Mouse (Mus musculus) myocyte (in vitro differentiated cells): Measurements from ENCODE around the gene Cox10. TPM values are rescaled to one million over a fixed set of nuclear protein-coding genes. Genes with fewer than 3 reads are reported as not detected.

Source experiments
- H3K27me3 ChIP-seq: one replicate; pipeline ENCODE4 v1.6.1; 2011; ENCODE audit not compliant: control insufficient read depth, insufficient read depth, insufficient read length
- H3K36me3 ChIP-seq: one replicate; pipeline ENCODE4 v1.6.1; 2011; ENCODE audit not compliant: control insufficient read depth, insufficient read depth
- H3K4me2 ChIP-seq: one replicate; pipeline ENCODE4 v1.6.1; 2011; ENCODE audit warnings: low read depth, control low read depth
- H3K4me3 ChIP-seq: one replicate; pipeline ENCODE4 v1.5.1; 2011; ENCODE audit warnings: mild to moderate bottlenecking, control low read depth, moderate library complexity
- H3K79me2 ChIP-seq: one replicate; pipeline ENCODE4 v1.6.1; 2011; ENCODE audit not compliant: control insufficient read depth, insufficient read depth
- H3ac ChIP-seq: one replicate; pipeline ENCODE4 v1.6.1; 2011; ENCODE audit not compliant: control insufficient read depth, insufficient read length
- CEBPB ChIP-seq: IDR thresholded peaks from 2 replicates; pipeline ENCODE4 v1.6.1; 2011; ENCODE audit warnings: mild to moderate bottlenecking, moderate library complexity; ENCODE audit not compliant: poor library complexity, insufficient read depth, severe bottlenecking
- E2F4 ChIP-seq: IDR thresholded peaks from one replicate; pipeline ENCODE4 v1.6.1; 2011; ENCODE audit warnings: mild to moderate bottlenecking, control low read depth, moderate library complexity; ENCODE audit not compliant: insufficient read depth
- MAX ChIP-seq: IDR thresholded peaks from one replicate; pipeline ENCODE4 v1.6.1; 2011; ENCODE audit warnings: low read depth, mild to moderate bottlenecking, control low read depth
- MYOD1 ChIP-seq, 3 experiments: IDR thresholded peaks; one replicate each; pipeline ENCODE4 v1.6.1; 2011; ENCODE audit warnings: control low read depth in 2 of 3, low read depth in 2 of 3, mild to moderate bottlenecking in 2 of 3, moderate library complexity in 1 of 3; ENCODE audit not compliant: insufficient read length in 2 of 3, control insufficient read depth in 1 of 3
- MYOG ChIP-seq, 3 experiments: IDR thresholded peaks; one replicate each; pipeline ENCODE4 v1.6.1; 2011; ENCODE audit warnings: control low read depth in 2 of 3, low read depth in 2 of 3, mild to moderate bottlenecking in 2 of 3; ENCODE audit not compliant: insufficient read length in 2 of 3, control insufficient read depth in 1 of 3, insufficient read depth in 1 of 3
- POLR2A ChIP-seq: IDR thresholded peaks from one replicate; pipeline ENCODE4 v1.6.1; 2011; ENCODE audit warnings: low read depth, mild to moderate bottlenecking, control low read depth, moderate library complexity; ENCODE audit not compliant: insufficient read length
- POLR2AphosphoS2 ChIP-seq: IDR thresholded peaks from one replicate; pipeline ENCODE4 v1.6.1; 2011; ENCODE audit warnings: low read depth, control low read depth; ENCODE audit not compliant: insufficient read length
- REST ChIP-seq: IDR thresholded peaks from one replicate; pipeline ENCODE4 v1.6.1; 2011; ENCODE audit warnings: mild to moderate bottlenecking, control low read depth, moderate library complexity; ENCODE audit not compliant: insufficient read depth, insufficient read length
- SRF ChIP-seq: IDR thresholded peaks from one replicate; pipeline ENCODE4 v1.6.1; 2011; ENCODE audit warnings: low read depth; ENCODE audit not compliant: control insufficient read depth, insufficient read length
- TCF12 ChIP-seq: IDR thresholded peaks from one replicate; pipeline ENCODE4 v1.6.1; 2011; ENCODE audit warnings: mild to moderate bottlenecking, control low read depth; ENCODE audit not compliant: poor library complexity, insufficient read depth, severe bottlenecking
- TCF3 ChIP-seq: IDR thresholded peaks from one replicate; pipeline ENCODE4 v1.6.1; 2011; ENCODE audit warnings: low read depth, control low read depth; ENCODE audit not compliant: insufficient read length
- USF1 ChIP-seq: IDR thresholded peaks from one replicate; pipeline ENCODE4 v1.6.1; 2011; ENCODE audit warnings: low read depth, mild to moderate bottlenecking, control low read depth, moderate library complexity
- polyA plus RNA-seq: library from polyadenylated mRNA; unstranded; fragments of >200 nt; fragmentation: generic; extraction: Trizol; gene quantifications from one replicate; pipeline ENCODE4 v1.2.1, GENCODE M21; 2012; ENCODE audit warnings: missing spikeins

The Cox10 gene
- polyA plus RNA-seq, 1 experiment, result 17.3 TPM

GRCm38 (mm10) chr11:63951831-63952631 is 127.2 kb downstream of the Cox10 start:
- Histone ChIP-seq H3ac (no peak overlapping the region), H3K27me3 (no peaks in the 10 kb centered on the region), H3K79me2 (no peaks in the 10 kb centered on the region), H3K36me3 (no peaks in the 10 kb centered on the region), H3K4me2 (peak overlapping the region; percentile 71), H3K4me3 (peak overlapping the region; percentile 11)
- no peak for TF ChIP-seq SRF
- TF ChIP-seq MYOG (IDR thresholded peaks at IDR 0.05; ENCODE audit: control insufficient read depth in 1 of 3, insufficient read depth in 1 of 3, insufficient read length in 2 of 3, low read depth in 2 of 3), result peak in 1 of 3 experiments; percentile 1
- TF ChIP-seq TCF12, result no peak
- TF ChIP-seq POLR2AphosphoS2, result no peak
- TF ChIP-seq USF1, result peak; percentile 52
- TF ChIP-seq CEBPB, result peak; percentile 60; the same call in 1 of the 2 replicates

DNA sequence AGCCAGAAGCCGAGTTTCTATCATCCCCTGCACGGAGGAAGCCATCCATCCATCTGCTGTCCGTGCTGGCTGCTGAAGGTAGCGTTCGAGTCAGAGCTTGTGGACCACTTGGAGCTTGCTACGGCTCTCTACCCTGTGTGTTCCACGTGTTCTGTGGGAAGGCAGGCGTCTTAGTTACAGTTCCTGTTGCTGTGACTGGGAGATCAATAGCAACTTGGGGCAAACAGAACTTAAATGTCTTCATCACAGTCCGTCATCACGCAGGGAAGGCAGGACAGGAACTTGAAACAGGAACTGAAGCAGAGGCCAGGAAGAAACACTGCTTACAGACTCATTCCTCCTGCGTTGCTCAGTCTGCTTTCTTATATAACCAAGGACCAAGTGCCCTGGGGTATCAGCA is 130.9 kb downstream of the Cox10 start:
- Histone ChIP-seq H3K4me2 (no peak overlapping the region), H3ac (no peak overlapping the region), H3K27me3 (no peaks in the 10 kb centered on the region), H3K79me2 (no peaks in the 10 kb centered on the region), H3K36me3 (no peaks in the 10 kb centered on the region), H3K4me3 (no peak overlapping the region)
- TF ChIP-seq E2F4, result no peak
- no peak for TF ChIP-seq USF1
- no peak for TF ChIP-seq TCF3

- Histone ChIP-seq H3K4me2 (no peak overlapping the region), H3ac (no peak overlapping the region), H3K4me3 (no peak overlapping the region), H3K36me3 (no peaks in the 10 kb centered on the region), H3K79me2 (no peaks in the 10 kb centered on the region), H3K27me3 (no peaks in the 10 kb centered on the region)
- TF ChIP-seq USF1 (no peak), TCF3 (no peak), REST (no peak), MYOD1 (IDR thresholded peaks at IDR 0.05; ENCODE audit: control insufficient read depth in 1 of 3, insufficient read length in 2 of 3, low read depth in 2 of 3) (no peak), SRF (no peak), POLR2AphosphoS2 (no peak), POLR2A (no peak), E2F4 (no peak), MYOG (IDR thresholded peaks at IDR 0.05; ENCODE audit: control insufficient read depth in 1 of 3, insufficient read depth in 1 of 3, insufficient read length in 2 of 3, low read depth in 2 of 3) (no peak)
These were observed 132.2 kb downstream of the Cox10 start for GRCm38 (mm10) chr11:63947024-63947423.

GRCm38 (mm10) chr11:63943947-63944346 is 135.3 kb downstream of the Cox10 start:
- no peak overlapping the region for H3K4me2 ChIP-seq
- no peak overlapping the region for H3ac ChIP-seq
- no peaks in the 10 kb centered on the region for H3K36me3 ChIP-seq
- H3K27me3 ChIP-seq, result peaks cover 11% of the 10 kb centered on the region
- H3K79me2 ChIP-seq, result no peaks in the 10 kb centered on the region
- TF ChIP-seq USF1 (no peak), SRF (no peak), TCF12 (no peak), CEBPB (no peak), POLR2AphosphoS2 (no peak), POLR2A (no peak), MYOD1 (IDR thresholded peaks at IDR 0.05; ENCODE audit: control insufficient read depth in 1 of 3, insufficient read length in 2 of 3, low read depth in 2 of 3) (no peak), MAX (no peak), REST (no peak), E2F4 (no peak), MYOG (IDR thresholded peaks at IDR 0.05; ENCODE audit: control insufficient read depth in 1 of 3, insufficient read depth in 1 of 3, insufficient read length in 2 of 3, low read depth in 2 of 3) (no peak), TCF3 (no peak)
- H3K4me3 ChIP-seq, result no peak overlapping the region

- Histone ChIP-seq H3K79me2 (no peaks in the 10 kb centered on the region), H3K36me3 (no peaks in the 10 kb centered on the region), H3ac (no peak overlapping the region), H3K4me3 (no peak overlapping the region), H3K4me2 (no peak overlapping the region), H3K27me3 (peaks cover 15% of the 10 kb centered on the region)
- TF ChIP-seq MYOD1 (IDR thresholded peaks at IDR 0.05; ENCODE audit: control insufficient read depth in 1 of 3, insufficient read length in 2 of 3, low read depth in 2 of 3) (peak in 1 of 3 experiments; percentile 36), E2F4 (no peak)
These were observed 135.9 kb downstream of the Cox10 start for GRCm38 (mm10) chr11:63943268-63943890.
